Comparison of ENCODE assay signal across 25 mouse cellular contexts in genomic region chr11:8463866-8464265, GRCm38 (mm10).
DNase-seq lines count a peak whose midpoint lies in the region; ATAC-seq and TF ChIP-seq lines count a peak whose summit lies in the region.
"Had no signal": no experiment of that assay in that cellular context is flagged by ENCODE, and none has a peak within 500 bp of the region (broad histone marks: within the 10 kb centered on the region; RNA-seq: fewer than 3 reads in every experiment).

No protein-coding gene starts in this region.

- H3K4me2 ChIP-seq in intestine, embryonic 15.5 days (replicated peaks) = no peak overlapping the region
- no peak overlapping the region for H3K4me2 ChIP-seq in intestine, postnatal 0 days (replicated peaks; ENCODE audit: low read depth)
- no peak overlapping the region for H3K4me2 ChIP-seq in lung, postnatal 0 days (replicated peaks; ENCODE audit: low read depth, low read length)
- H3K4me2 ChIP-seq in intestine, embryonic 16.5 days (ENCODE audit: low read depth, low read length) = no peak overlapping the region
- H3K4me2 ChIP-seq in midbrain, embryonic 16.5 days (ENCODE audit: low read length) = no peak overlapping the region
- H3K4me2 ChIP-seq: forebrain, embryonic 13.5 days; heart, embryonic 13.5 days; kidney, embryonic 15.5 days; liver, embryonic 12.5 days; midbrain, embryonic 13.5 days; neural tube, embryonic 15.5 days had no signal

- H3K9ac ChIP-seq in intestine, embryonic 15.5 days = no peak overlapping the region
- no peak overlapping the region for H3K9ac ChIP-seq in intestine, postnatal 0 days (ENCODE audit: low read depth, low read length)
- no peak overlapping the region for H3K9ac ChIP-seq in lung, postnatal 0 days (replicated peaks; ENCODE audit: low read depth)
- no peak overlapping the region for H3K9ac ChIP-seq in intestine, embryonic 16.5 days (ENCODE audit: low read depth, low read length)
- H3K9ac ChIP-seq in midbrain, embryonic 16.5 days (ENCODE audit: low read depth, low read length) = no peak overlapping the region
- H3K9ac ChIP-seq: forebrain, embryonic 13.5 days; heart, embryonic 13.5 days; kidney, embryonic 15.5 days; liver, embryonic 12.5 days; liver, postnatal 0 days; midbrain, embryonic 13.5 days; neural tube, embryonic 15.5 days had no signal

- H3K9me3 ChIP-seq in intestine, embryonic 15.5 days = no peaks in the 10 kb centered on the region
- H3K9me3 ChIP-seq in intestine, postnatal 0 days (ENCODE audit: control insufficient read depth) = no peaks in the 10 kb centered on the region
- H3K9me3 ChIP-seq in lung, postnatal 0 days (ENCODE audit: low read length) = no peaks in the 10 kb centered on the region
- no peaks in the 10 kb centered on the region for H3K9me3 ChIP-seq in intestine, embryonic 16.5 days (ENCODE audit: control insufficient read depth, low read length)
- no peaks in the 10 kb centered on the region for H3K9me3 ChIP-seq in midbrain, embryonic 16.5 days (replicated peaks; ENCODE audit: control insufficient read depth, low read length, poor library complexity, severe bottlenecking)
- H3K9me3 ChIP-seq: forebrain, embryonic 13.5 days; heart, embryonic 13.5 days; kidney, embryonic 15.5 days; liver, embryonic 12.5 days; midbrain, embryonic 13.5 days; neural tube, embryonic 15.5 days had no signal

- no peak for TF ChIP-seq CTCF in intestine, postnatal 0 days (IDR thresholded peaks at IDR 0.05; ENCODE audit: low read depth)
- no peak for TF ChIP-seq CTCF in lung, postnatal 0 days (IDR thresholded peaks at IDR 0.05)

- no peak overlapping the region for H3K4me3 ChIP-seq in intestine, embryonic 15.5 days (replicated peaks)
- no peak overlapping the region for H3K4me3 ChIP-seq in intestine, postnatal 0 days (ENCODE audit: low read depth, low read length)
- no peak overlapping the region for H3K4me3 ChIP-seq in lung, postnatal 0 days (ENCODE audit: low read depth, low read length)
- H3K4me3 ChIP-seq in intestine, embryonic 16.5 days (ENCODE audit: low read length) = no peak overlapping the region
- H3K4me3 ChIP-seq in midbrain, embryonic 16.5 days (ENCODE audit: low read depth, low read length) = no peak overlapping the region
- H3K4me3 ChIP-seq: forebrain, embryonic 13.5 days; heart, embryonic 13.5 days; kidney, embryonic 15.5 days; liver, embryonic 12.5 days; midbrain, embryonic 13.5 days; neural tube, embryonic 15.5 days had no signal

- 57% methylated on average over 2 of the region's 2 CpGs for WGBS in intestine, embryonic 15.5 days
- 36% methylated on average over 2 of the region's 2 CpGs for WGBS in intestine, postnatal 0 days
- WGBS in lung, postnatal 0 days = 44% methylated on average over 2 of the region's 2 CpGs
- WGBS in intestine, embryonic 16.5 days = 38% methylated on average over 2 of the region's 2 CpGs
- 85% methylated on average over 2 of the region's 2 CpGs for WGBS in midbrain, embryonic 16.5 days

- 0 out of 2 replicates have a peak, but pooled peaks cover 5% of the 10 kb centered on the region for H3K36me3 ChIP-seq in intestine, embryonic 15.5 days
- H3K36me3 ChIP-seq in intestine, postnatal 0 days (ENCODE audit: control insufficient read depth, insufficient read depth) = peaks cover 16% of the 10 kb centered on the region
- H3K36me3 ChIP-seq in lung, postnatal 0 days (ENCODE audit: insufficient read depth, low read length) = peaks cover 4% of the 10 kb centered on the region; the same call in 1 of the 2 replicates
- 0 out of 2 replicates have a peak, but pooled peaks cover 3% of the 10 kb centered on the region for H3K36me3 ChIP-seq in intestine, embryonic 16.5 days (ENCODE audit: control insufficient read depth, insufficient read depth, low read length)
- H3K36me3 ChIP-seq in midbrain, embryonic 16.5 days (ENCODE audit: control insufficient read depth, insufficient read depth, low read length) = no peaks in the 10 kb centered on the region
- H3K36me3 ChIP-seq: liver, embryonic 12.5 days; midbrain, embryonic 13.5 days; neural tube, embryonic 15.5 days had no signal

- ATAC-seq in intestine, embryonic 15.5 days = peak; percentile 27; the same call in 1 of the 2 replicates
- ATAC-seq in intestine, postnatal 0 days = no peak; the same call in 1 of the 2 replicates
- ATAC-seq in lung, postnatal 0 days = peak; percentile 20
- ATAC-seq in intestine, embryonic 16.5 days = peak; percentile 39
- ATAC-seq in midbrain, embryonic 16.5 days = no peak
- ATAC-seq: forebrain, embryonic 13.5 days; hindbrain, embryonic 16.5 days; liver, embryonic 12.5 days; liver, postnatal 0 days; midbrain, embryonic 13.5 days had no signal

- H3K27me3 ChIP-seq in intestine, embryonic 15.5 days (replicated peaks) = no peaks in the 10 kb centered on the region
- H3K27me3 ChIP-seq in intestine, postnatal 0 days (replicated peaks; ENCODE audit: control insufficient read depth, insufficient read depth, low read length) = no peaks in the 10 kb centered on the region
- H3K27me3 ChIP-seq in lung, postnatal 0 days (replicated peaks; ENCODE audit: insufficient read depth, low read length) = no peaks in the 10 kb centered on the region
- H3K27me3 ChIP-seq in intestine, embryonic 16.5 days (replicated peaks; ENCODE audit: control insufficient read depth, insufficient read depth, low read length) = no peaks in the 10 kb centered on the region
- no peaks in the 10 kb centered on the region for H3K27me3 ChIP-seq in midbrain, embryonic 16.5 days (ENCODE audit: control insufficient read depth, insufficient read depth, low read depth, low read length)
- H3K27me3 ChIP-seq: forebrain, embryonic 13.5 days; heart, embryonic 13.5 days; kidney, embryonic 15.5 days; neural tube, embryonic 15.5 days had no signal

- H3K27ac ChIP-seq in intestine, embryonic 15.5 days = no peak overlapping the region
- no peak overlapping the region for H3K27ac ChIP-seq in intestine, postnatal 0 days (ENCODE audit: low read depth, low read length)
- H3K27ac ChIP-seq in lung, postnatal 0 days (ENCODE audit: low read length) = no peak overlapping the region
- H3K27ac ChIP-seq in intestine, embryonic 16.5 days (ENCODE audit: low read length) = no peak overlapping the region
- no peak overlapping the region for H3K27ac ChIP-seq in midbrain, embryonic 16.5 days (ENCODE audit: low read length)
- H3K27ac ChIP-seq: forebrain, embryonic 13.5 days; heart, embryonic 13.5 days; kidney, embryonic 15.5 days; liver, embryonic 12.5 days; midbrain, embryonic 13.5 days; neural tube, embryonic 15.5 days had no signal

- peaks cover 45% of the 10 kb centered on the region for H3K4me1 ChIP-seq in intestine, embryonic 15.5 days (replicated peaks)
- peaks cover 14% of the 10 kb centered on the region for H3K4me1 ChIP-seq in intestine, postnatal 0 days (replicated peaks; ENCODE audit: control insufficient read depth, insufficient read depth, low read length)
- H3K4me1 ChIP-seq in lung, postnatal 0 days (ENCODE audit: insufficient read depth, low read depth, low read length) = peaks cover 39% of the 10 kb centered on the region
- peaks cover 38% of the 10 kb centered on the region for H3K4me1 ChIP-seq in intestine, embryonic 16.5 days (ENCODE audit: control insufficient read depth, insufficient read depth, low read length)
- H3K4me1 ChIP-seq in midbrain, embryonic 16.5 days (ENCODE audit: control insufficient read depth, insufficient read depth, low read length) = peaks cover 9% of the 10 kb centered on the region; the same call in 1 of the 2 replicates

- DNase-seq in lung, postnatal 0 days (ENCODE audit: low spot score) = peak; percentile 51
- no peak for DNase-seq in lung, postnatal 25 days (ENCODE audit: low spot score)
- DNase-seq in ZHBTc4 (ENCODE audit: low read depth, low spot score) = peak; percentile 32
- DNase-seq: adrenal gland, adult 8-10 months; cerebellum, adult 2 months; cerebellum, postnatal 14 days; gastrocnemius, postnatal 36 days; kidney, postnatal 4 days; layer of hippocampus, postnatal 36 days; left cerebral cortex, postnatal 4 days; liver, postnatal 0 days; right cerebral cortex, postnatal 25 days; thymus, adult 18-20 months; thymus, postnatal 36 days had no signal

- TF ChIP-seq EP300 in lung, postnatal 0 days (IDR thresholded peaks at IDR 0.05) = no peak

Comparison
In these comparisons a context has a peak if more than half of its experiments do, and no peak if none do; other contexts are left out.
1. ATAC-seq: peak in intestine, embryonic 15.5 days (single experiment), lung, postnatal 0 days (single experiment) and intestine, embryonic 16.5 days (single experiment); none in intestine, postnatal 0 days (single experiment) and midbrain, embryonic 16.5 days (single experiment).